Mouse (Mus musculus) midbrain, embryonic 10.5 days (tissue): Measurements from ENCODE around the gene Gm20605. TPM values are rescaled to one million over a fixed set of nuclear protein-coding genes. Genes with fewer than 3 reads are reported as not detected.
"Not testable (repeated sequence)": the region's sequence is repeated elsewhere in the genome, so short reads cannot be mapped to it uniquely, and the experiment has no call there.

ENCODE experiments used
- DNase-seq: peaks from one replicate; pipeline ENCODE4 v3.0.0-alpha.2; 2017; ENCODE audit warnings: low spot score
- H3K27ac ChIP-seq: fragments of 300-500 bp; sonication (generic); replicated peaks from 2 replicates; pipeline ENCODE4 v1.5.1; 2016; ENCODE audit warnings: mild to moderate bottlenecking
- H3K27me3 ChIP-seq: fragments of 300-500 bp; sonication (generic); 2 replicates; pipeline ENCODE4 v1.6.1; 2016; ENCODE audit warnings: low read depth, mild to moderate bottlenecking; ENCODE audit not compliant: poor library complexity, severe bottlenecking
- H3K36me3 ChIP-seq: fragments of 300-500 bp; sonication (generic); 2 replicates; pipeline ENCODE4 v1.6.1; 2016; ENCODE audit warnings: mild to moderate bottlenecking, moderate library complexity
- H3K4me1 ChIP-seq: fragments of 300-500 bp; sonication (generic); 2 replicates; pipeline ENCODE4 v1.6.1; 2016
- H3K4me3 ChIP-seq: fragments of 300-500 bp; sonication (generic); 2 replicates; pipeline ENCODE4 v1.5.1; 2016; ENCODE audit warnings: mild to moderate bottlenecking, moderate library complexity
- H3K9me3 ChIP-seq: fragments of 300-500 bp; sonication (generic); replicated peaks from 2 replicates; pipeline ENCODE4 v1.6.1; 2016; ENCODE audit warnings: mild to moderate bottlenecking
- WGBS: fragments of 180-500 bp; shearing (Covaris S2); methylation state at CpG from one replicate; pipeline ENCODE4 v1.1.7; 2016; 5-methylcytosine and 5-hydroxymethylcytosine counted together
- polyA plus RNA-seq: library from polyadenylated mRNA; unstranded; fragments of >200 nt; fragmentation: Nextera tagmentation; extraction: Ambion mirVana; gene quantifications from 2 replicates; pipeline ENCODE4 v1.2.1, GENCODE M21; 2016

Gene Gm20605
- polyA plus RNA-seq, 1 experiment from 2014 or later = 14.0 TPM

DNA sequence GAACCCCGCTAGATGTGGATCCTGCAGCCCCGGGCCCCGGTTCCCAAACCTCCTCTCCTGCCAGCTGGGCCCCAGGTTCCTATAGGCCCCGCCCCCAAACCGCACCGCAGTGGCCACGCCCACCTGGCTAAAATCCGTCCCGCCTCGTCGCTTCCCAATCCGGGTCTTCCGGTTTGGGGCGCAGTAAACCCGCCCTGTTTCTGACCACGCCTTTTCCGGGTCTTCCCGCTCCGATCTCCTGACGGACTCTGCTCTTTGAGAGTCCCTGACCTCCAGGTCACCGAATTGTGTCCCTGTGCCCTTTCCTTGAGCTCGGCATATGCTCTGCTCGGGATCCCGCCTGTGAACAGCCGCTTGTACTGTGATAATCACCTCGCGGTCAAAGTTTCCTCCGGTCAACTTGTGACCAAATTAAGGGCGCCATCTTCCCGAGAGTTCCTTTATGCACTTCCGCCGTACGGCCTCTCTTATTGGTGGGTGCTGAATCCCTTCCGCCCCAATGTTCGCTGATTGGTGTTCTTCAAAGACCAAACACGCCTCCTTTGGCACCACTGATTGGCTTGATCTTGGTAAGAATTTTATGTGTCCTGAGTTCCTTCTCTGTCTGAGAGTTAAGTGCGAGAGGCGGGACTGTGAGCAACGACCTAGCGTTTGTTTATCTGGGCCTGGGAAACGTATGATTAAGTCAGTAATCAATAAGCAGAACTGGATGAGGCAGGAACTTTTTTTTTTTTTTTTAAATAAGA lies 28.2 kb upstream of the Gm20605 start, which contains the start of gene Mospd3:
Gene Mospd3, minus strand, starts transcription at position 440 of the 746 bp plus-strand sequence.
- H3K4me1 ChIP-seq = peaks cover 55% of the 10 kb centered on the region
- WGBS = under 1% methylated on average over 41 of the region's 41 CpGs
- peaks cover 19% of the 10 kb centered on the region for H3K36me3 ChIP-seq
- H3K9me3 ChIP-seq = no peaks in the 10 kb centered on the region; the same call in 1 of the 2 replicates
- H3K27me3 ChIP-seq = no peaks in the 10 kb centered on the region
- peak; percentile 96 for DNase-seq
- peak within 1 kb of the TSS; percentile 97 for H3K27ac ChIP-seq
- peak within 1 kb of the TSS; percentile 67 for H3K4me3 ChIP-seq

DNA sequence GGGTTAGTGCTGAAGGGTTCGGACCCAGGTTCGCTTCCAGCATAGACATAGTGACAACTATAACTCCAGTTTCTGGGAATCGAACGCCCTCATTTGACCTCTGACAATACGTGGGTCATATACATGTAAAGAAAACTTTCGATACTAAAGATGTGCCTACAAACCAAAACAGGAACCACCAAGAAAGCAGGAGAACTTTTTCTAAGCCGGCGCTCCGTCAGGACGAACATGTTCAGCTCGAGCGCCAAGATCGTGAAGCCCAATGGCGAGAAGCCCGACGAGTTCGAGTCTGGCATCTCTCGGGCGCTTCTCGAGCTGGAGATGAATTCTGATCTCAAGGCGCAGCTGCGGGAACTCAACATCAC lies 27.6 kb upstream of the Gm20605 start:
- no peaks in the 10 kb centered on the region; the same call in 1 of the 2 replicates for H3K9me3 ChIP-seq
- H3K27me3 ChIP-seq = no peaks in the 10 kb centered on the region
- under 1% methylated on average over 22 of the region's 22 CpGs for WGBS
- H3K27ac ChIP-seq = peak overlapping the region; percentile 97
- peaks cover 24% of the 10 kb centered on the region for H3K36me3 ChIP-seq
- DNase-seq = peak; percentile 55
- H3K4me3 ChIP-seq = peak overlapping the region; percentile 67
- peaks cover 58% of the 10 kb centered on the region for H3K4me1 ChIP-seq

DNA sequence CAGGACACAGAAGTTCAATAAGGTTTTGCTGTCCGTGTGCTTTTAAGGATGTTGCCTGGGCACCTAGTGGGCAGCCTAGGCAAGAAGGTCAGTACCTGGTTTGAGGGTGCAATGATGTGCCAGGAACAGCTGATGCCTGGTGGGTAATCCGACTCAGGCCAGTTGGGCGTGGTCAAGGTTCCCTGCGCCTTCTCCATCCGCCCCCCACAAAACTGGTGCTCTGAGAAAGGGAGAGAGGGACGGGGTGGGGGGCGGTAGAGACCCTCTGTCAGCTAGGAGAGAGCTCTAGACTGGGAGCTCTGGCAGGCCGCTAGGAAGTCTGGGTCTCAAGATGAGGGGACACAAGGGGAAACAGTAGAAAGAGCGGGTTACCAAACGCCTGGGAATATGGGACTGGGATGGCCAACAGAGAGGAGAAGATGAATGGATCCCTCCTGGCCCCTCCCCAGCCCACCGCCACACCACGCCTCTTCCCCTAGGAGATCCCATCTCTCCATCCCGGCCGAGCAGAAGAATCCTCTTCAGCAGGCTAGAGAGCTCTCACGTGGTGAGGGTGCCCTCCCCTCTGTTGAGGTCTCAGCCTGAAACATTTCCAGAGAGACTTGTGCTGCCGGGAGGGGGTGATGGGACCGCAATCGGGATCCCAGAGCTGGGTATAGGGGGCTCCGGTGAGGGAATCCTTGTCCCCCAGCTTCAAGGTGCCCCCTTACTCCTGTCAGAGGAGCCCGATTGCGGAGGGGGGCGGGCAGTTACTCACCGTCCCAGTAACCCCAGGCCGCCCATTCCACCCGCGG lies 20.9 kb upstream of the Gm20605 start:
- Histone ChIP-seq H3K9me3 (no peaks in the 10 kb centered on the region), H3K4me1 (peaks cover 73% of the 10 kb centered on the region), H3K27ac (peak overlapping the region; percentile 59), H3K4me3 (peak overlapping the region; percentile 43), H3K36me3 (peaks cover 14% of the 10 kb centered on the region; the same call in 1 of the 2 replicates), H3K27me3 (peaks cover 37% of the 10 kb centered on the region)
- WGBS = 7% methylated on average over 26 of the region's 26 CpGs
- DNase-seq = peak; percentile 20

DNA sequence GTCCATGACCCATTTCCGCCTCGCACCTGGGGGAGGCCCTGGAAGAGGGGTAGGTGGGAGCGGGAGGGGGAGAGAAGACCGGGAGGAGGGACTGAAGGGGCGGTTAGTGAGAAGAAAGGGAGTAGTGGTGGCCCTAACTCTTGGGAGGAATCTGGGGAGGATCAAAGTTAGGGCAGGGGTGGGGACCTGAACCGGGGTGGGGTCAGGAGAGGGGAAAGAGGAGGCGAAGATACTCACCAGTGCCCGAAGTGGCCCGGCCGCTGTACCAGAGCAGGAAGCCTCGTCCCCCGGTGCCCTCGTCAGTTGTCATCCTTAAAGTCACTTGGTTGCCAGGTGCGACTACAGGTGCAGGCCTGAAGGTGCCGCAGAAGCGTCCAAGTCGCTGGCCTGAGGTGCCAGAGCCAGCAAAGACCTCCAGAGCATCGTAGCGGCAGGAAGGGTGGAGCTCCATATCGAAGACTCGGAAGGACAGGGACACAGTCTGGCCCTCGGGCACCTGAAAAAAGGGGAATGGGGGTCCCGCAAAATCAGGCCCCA lies 20.3 kb upstream of the Gm20605 start:
- 16% methylated on average over 23 of the region's 23 CpGs for WGBS
- Histone ChIP-seq H3K27me3 (peaks cover 37% of the 10 kb centered on the region), H3K9me3 (no peaks in the 10 kb centered on the region), H3K4me1 (peaks cover 74% of the 10 kb centered on the region), H3K36me3 (peaks cover 14% of the 10 kb centered on the region; the same call in 1 of the 2 replicates), H3K27ac (peak overlapping the region; percentile 59), H3K4me3 (peak overlapping the region; percentile 43)
- no peak for DNase-seq

DNA sequence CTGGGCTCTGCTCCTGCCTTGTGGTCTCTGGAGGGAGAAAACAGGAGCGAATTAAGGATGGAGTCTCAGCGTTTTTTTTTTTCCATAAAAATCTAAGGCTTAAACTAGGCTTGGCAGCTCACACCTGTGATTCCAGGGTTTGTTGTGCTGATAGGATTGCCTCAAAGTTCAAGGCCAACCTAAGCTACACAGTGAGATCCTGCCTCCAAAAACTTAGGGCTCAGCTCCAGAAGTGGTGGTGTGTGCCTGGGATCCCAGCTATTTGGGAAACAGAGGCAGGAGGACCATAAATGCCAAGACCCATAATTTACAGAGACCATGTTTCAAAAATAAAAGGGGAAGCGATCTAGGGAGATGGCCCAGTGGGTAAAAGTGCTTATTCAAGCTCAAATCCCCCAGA lies 19.7 kb upstream of the Gm20605 start:
- H3K4me1 ChIP-seq = peaks cover 71% of the 10 kb centered on the region
- H3K4me3 ChIP-seq = no peak overlapping the region
- no peak for DNase-seq
- no peaks in the 10 kb centered on the region for H3K9me3 ChIP-seq
- 61% methylated on average over 3 of the region's 3 CpGs for WGBS
- peaks cover 37% of the 10 kb centered on the region for H3K27me3 ChIP-seq
- no peak overlapping the region for H3K27ac ChIP-seq
- peaks cover 14% of the 10 kb centered on the region; the same call in 1 of the 2 replicates for H3K36me3 ChIP-seq

DNA sequence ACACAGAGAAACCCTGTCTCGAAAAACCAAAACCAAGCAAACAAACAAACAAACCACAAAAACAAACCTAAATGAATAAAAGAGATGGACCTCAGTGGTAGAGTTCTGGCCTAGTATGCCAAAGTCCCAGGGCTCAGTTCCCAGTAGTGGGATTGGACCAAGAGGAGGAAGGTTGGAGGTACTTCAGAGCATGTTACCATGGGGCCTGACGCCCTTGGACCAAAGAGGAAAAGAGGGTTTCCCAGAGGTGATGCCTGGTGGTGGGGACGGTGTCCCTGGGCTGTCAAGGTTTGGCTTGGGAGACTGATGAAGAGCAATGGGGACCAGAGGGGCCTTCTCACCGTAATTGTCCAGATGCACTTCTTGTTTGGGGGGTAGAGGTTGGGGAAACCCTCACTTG lies 18.9 kb upstream of the Gm20605 start:
- peak overlapping the region; percentile 76 for H3K27ac ChIP-seq
- H3K9me3 ChIP-seq = no peaks in the 10 kb centered on the region
- DNase-seq = no peak
- peaks cover 14% of the 10 kb centered on the region; the same call in 1 of the 2 replicates for H3K36me3 ChIP-seq
- H3K4me1 ChIP-seq = peaks cover 71% of the 10 kb centered on the region
- 76% methylated on average over 4 of the region's 4 CpGs for WGBS
- H3K27me3 ChIP-seq = peaks cover 37% of the 10 kb centered on the region
- H3K4me3 ChIP-seq = peak overlapping the region; percentile 25

DNA sequence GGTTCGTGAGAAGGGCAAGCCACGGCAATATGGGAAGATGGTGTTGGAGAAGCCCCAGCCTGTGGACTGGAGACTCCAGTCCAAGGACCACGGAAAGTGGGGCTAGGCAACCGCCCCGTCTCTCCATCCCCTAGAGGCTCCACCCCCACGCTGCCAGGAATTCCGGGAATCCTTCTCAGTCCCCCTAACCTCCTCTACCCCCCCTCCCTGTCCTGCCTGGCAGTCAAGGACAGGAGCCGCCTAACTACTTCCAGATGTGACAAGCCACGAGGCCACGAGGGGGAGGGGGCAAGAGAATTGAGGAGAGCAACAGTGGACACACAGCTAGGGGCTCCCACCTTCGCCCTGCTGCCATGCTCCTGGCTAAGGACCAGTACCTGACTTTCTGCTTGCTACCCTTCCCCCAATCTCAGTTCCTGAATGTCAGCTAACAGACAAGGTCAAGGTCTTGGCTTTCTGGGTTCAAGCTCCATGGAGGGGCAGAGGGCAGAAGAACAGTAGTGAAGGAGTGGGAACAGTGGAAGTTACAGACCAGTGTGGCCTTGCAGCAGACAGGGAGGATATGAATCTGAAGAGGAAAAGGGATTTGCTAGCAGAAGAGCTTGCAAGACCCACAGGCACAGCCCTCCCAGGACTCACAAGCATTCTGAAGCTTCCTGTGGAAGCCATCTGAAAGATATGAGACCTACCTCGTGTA lies 18.3 kb upstream of the Gm20605 start:
- 19% methylated on average over 12 of the region's 12 CpGs for WGBS
- DNase-seq = peak; percentile 66
- Histone ChIP-seq H3K36me3 (peaks cover 14% of the 10 kb centered on the region; the same call in 1 of the 2 replicates), H3K4me3 (peak overlapping the region; percentile 25), H3K27ac (peak overlapping the region; percentile 76), H3K27me3 (peaks cover 37% of the 10 kb centered on the region), H3K4me1 (peaks cover 65% of the 10 kb centered on the region), H3K9me3 (no peaks in the 10 kb centered on the region)

DNA sequence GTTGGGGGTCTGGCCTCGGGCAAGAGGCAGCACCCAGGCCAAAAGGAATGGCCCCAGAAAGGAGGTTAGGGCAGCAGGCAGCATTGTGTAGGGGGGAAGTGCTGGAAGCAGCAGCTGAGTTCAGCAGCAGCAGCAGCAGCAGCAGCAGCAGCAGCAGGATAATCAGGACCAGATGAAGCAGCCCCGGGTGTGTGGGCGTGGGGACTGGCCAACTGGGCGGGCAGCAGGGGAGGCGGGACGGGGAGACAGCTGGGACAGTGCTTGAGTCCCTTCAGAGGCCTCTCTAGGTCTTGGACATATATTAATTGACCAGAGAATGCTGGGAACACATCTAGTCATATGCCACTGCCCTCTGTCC lies 17.8 kb upstream of the Gm20605 start:
- 31% methylated on average over 6 of the region's 6 CpGs for WGBS
- peak; percentile 63 for DNase-seq
- peak overlapping the region; percentile 76 for H3K27ac ChIP-seq
- H3K4me3 ChIP-seq = peak overlapping the region; percentile 25
- H3K9me3 ChIP-seq = no peaks in the 10 kb centered on the region
- H3K27me3 ChIP-seq = peaks cover 37% of the 10 kb centered on the region
- H3K4me1 ChIP-seq = peaks cover 61% of the 10 kb centered on the region
- peaks cover 9% of the 10 kb centered on the region; the same call in 1 of the 2 replicates for H3K36me3 ChIP-seq

DNA sequence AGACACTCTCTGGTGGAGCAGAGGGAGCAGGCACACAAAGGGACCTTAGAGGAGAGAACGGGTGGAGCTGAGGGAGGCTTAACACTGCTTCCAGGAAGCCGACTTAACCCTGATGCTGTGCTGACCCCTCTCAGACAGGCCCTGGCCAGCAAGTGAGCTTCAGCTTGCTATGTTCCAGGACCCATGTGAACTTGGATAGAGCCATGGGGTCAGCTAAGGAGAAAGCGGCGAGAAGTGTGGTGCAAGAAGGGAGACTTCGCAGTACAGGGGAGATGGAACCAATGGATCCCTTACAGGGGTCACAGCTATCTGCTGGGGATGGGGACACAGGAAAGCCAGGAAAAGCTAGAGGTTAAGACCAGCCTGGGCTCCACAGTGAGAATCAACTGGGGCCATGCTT lies 15.9 kb upstream of the Gm20605 start:
- Histone ChIP-seq H3K27me3 (peaks cover 24% of the 10 kb centered on the region), H3K4me3 (no peak overlapping the region; the same call in 1 of the 2 replicates), H3K27ac (peak overlapping the region; percentile 76), H3K9me3 (no peaks in the 10 kb centered on the region), H3K36me3 (no peaks in the 10 kb centered on the region), H3K4me1 (peaks cover 55% of the 10 kb centered on the region)
- no peak for DNase-seq
- WGBS = 68% methylated on average over 5 of the region's 5 CpGs

DNA sequence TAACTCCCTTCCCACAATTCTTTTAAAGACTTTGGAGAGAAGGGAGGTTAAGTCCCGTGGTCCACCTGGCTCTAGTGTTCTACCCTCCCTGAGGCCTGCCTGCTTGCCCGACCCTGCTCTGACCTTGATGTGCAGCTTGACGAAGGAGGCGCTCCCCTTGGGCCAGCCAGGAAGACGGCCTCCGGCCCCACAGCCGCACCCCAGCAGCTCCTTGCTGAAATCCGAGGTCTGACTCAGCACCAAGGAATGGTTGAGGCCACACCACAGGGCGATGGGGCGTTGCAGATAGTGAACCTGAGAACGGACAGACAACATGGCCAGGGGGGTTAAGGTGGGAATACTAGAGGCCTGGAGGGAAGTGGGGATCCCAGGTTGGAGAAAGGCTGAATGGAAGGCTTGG lies 15.4 kb upstream of the Gm20605 start, which contains the start of gene Pcolce:
Gene Pcolce, minus strand, starts transcription at position 235 of the 400 bp plus-strand sequence.
- WGBS = 65% methylated on average over 11 of the region's 11 CpGs
- DNase-seq = no peak
- H3K9me3 ChIP-seq = no peaks in the 10 kb centered on the region
- peak within 1 kb of the TSS; percentile 76 for H3K27ac ChIP-seq
- H3K36me3 ChIP-seq = no peaks in the 10 kb centered on the region
- peaks cover 19% of the 10 kb centered on the region for H3K27me3 ChIP-seq
- peaks cover 50% of the 10 kb centered on the region for H3K4me1 ChIP-seq
- no peak within 1 kb of the TSS; the same call in 1 of the 2 replicates for H3K4me3 ChIP-seq

DNA sequence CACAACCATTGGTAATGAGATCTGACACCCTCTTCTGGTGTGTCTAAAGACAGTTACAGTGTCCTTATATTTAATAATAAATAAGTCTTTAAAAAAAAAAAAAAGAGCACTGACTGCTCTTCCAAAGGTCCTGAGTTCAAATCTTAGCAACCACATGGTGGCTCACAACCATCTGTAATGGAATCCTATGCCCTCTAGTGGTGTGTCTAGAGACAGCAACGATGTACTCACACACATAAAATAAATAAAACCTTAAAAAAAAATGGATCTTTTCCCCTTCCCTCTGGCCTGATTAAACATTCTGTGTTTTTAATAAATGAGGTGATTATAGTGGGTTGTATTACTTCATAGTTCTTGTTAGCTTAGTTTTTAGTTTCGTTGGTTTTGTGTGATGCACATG lies 14.1 kb upstream of the Gm20605 start:
- H3K27me3 ChIP-seq, H3K36me3 ChIP-seq, DNase-seq, H3K27ac ChIP-seq, H3K4me3 ChIP-seq, H3K9me3 ChIP-seq: not testable (repeated sequence)
- H3K4me1 ChIP-seq = peaks cover 38% of the 10 kb centered on the region
- 89% methylated on average over 2 of the region's 2 CpGs for WGBS

DNA sequence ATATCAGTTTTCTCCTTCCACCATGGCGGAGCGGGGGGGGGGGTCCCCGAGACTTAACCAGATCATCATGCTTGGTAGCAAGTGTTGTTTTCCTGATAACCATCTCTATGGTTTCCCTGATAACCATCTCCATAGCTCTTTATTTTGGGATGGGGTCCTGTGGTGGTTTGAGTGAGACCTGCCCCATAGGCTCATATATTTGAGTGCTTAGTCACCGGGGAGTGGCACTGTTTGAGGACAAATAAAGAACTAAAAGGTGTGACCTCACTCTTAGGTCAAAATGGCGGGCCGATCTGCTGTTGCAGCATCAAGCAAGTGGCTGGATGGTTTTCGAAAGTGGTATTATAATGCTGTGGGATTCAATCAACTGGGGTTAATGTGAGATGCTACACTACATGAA lies 13.6 kb upstream of the Gm20605 start:
- H3K27ac ChIP-seq = no peak overlapping the region
- 91% methylated on average over 7 of the region's 7 CpGs for WGBS
- no peak overlapping the region for H3K4me3 ChIP-seq
- H3K27me3 ChIP-seq = peaks cover 3% of the 10 kb centered on the region; the same call in 1 of the 2 replicates
- H3K9me3 ChIP-seq = no peaks in the 10 kb centered on the region
- no peaks in the 10 kb centered on the region for H3K36me3 ChIP-seq
- peaks cover 35% of the 10 kb centered on the region for H3K4me1 ChIP-seq
- no peak for DNase-seq
